28 mouse cellular contexts compared by ENCODE assay signal in genomic region chr5:52652606-52653005, GRCm38 (mm10).
"Had no signal": no experiment of that assay in that cellular context is flagged by ENCODE, and none has a peak within 500 bp of the region (broad histone marks: within the 10 kb centered on the region; RNA-seq: fewer than 3 reads in every experiment).

No protein-coding gene starts in this region.

- H3K4me3 ChIP-seq: embryonic facial prominence, embryonic 10.5 days; embryonic facial prominence, embryonic 12.5 days; embryonic facial prominence, embryonic 13.5 days; embryonic facial prominence, embryonic 15.5 days; erythroblast, embryonic 14.5 days; forebrain, embryonic 10.5 days; forebrain, embryonic 12.5 days; forebrain, embryonic 15.5 days; gastrocnemius, adult 2 months; heart, adult 2 months had no signal

- DNase-seq: cerebellum, adult 18-20 months; cerebellum, adult 2 months; cerebellum, adult 8-10 months; cerebellum, adult 9-10 months; cerebellum, adult 9-11 months; cerebellum, postnatal 10 days; cerebellum, postnatal 14 days; cerebellum, postnatal 25 days; cerebellum, postnatal 36 days; embryo, embryonic 11 days; forebrain, postnatal 0 days; gastrocnemius, adult 2 months; gastrocnemius, postnatal 10 days; gastrocnemius, postnatal 14 days; gastrocnemius, postnatal 25 days; gastrocnemius, postnatal 36 days; heart, adult 18-20 months; heart, adult 2 months had no signal

- ATAC-seq: forebrain, embryonic 14.5 days; forebrain, embryonic 15.5 days; forebrain, embryonic 16.5 days; forebrain, postnatal 0 days had no signal

- H3K9ac ChIP-seq: embryonic facial prominence, embryonic 12.5 days; embryonic facial prominence, embryonic 13.5 days; embryonic facial prominence, embryonic 15.5 days; forebrain, embryonic 12.5 days; forebrain, embryonic 15.5 days; forebrain, postnatal 0 days had no signal

- H3K27me3 ChIP-seq: embryonic facial prominence, embryonic 12.5 days; embryonic facial prominence, embryonic 13.5 days; embryonic facial prominence, embryonic 15.5 days; forebrain, embryonic 12.5 days; forebrain, embryonic 15.5 days had no signal

- H3K9me3 ChIP-seq: embryonic facial prominence, embryonic 10.5 days; embryonic facial prominence, embryonic 12.5 days; embryonic facial prominence, embryonic 13.5 days; embryonic facial prominence, embryonic 15.5 days; forebrain, embryonic 10.5 days; forebrain, embryonic 12.5 days; forebrain, embryonic 15.5 days had no signal

- H3K4me2 ChIP-seq: embryonic facial prominence, embryonic 12.5 days; embryonic facial prominence, embryonic 13.5 days; embryonic facial prominence, embryonic 15.5 days; forebrain, embryonic 12.5 days; forebrain, embryonic 15.5 days had no signal

- H3K27ac ChIP-seq: embryonic facial prominence, embryonic 10.5 days; embryonic facial prominence, embryonic 12.5 days; embryonic facial prominence, embryonic 13.5 days; embryonic facial prominence, embryonic 15.5 days; forebrain, embryonic 10.5 days; forebrain, embryonic 12.5 days; forebrain, embryonic 15.5 days; gastrocnemius, adult 2 months; heart, adult 2 months had no signal

- H3K4me1 ChIP-seq: embryonic facial prominence, embryonic 10.5 days; embryonic facial prominence, embryonic 12.5 days; embryonic facial prominence, embryonic 13.5 days; embryonic facial prominence, embryonic 15.5 days; forebrain, embryonic 10.5 days; forebrain, embryonic 12.5 days; forebrain, embryonic 15.5 days had no signal
